In genomic region chr8:65110285-65110691, GRCm38 (mm10) we compare ENCODE assay signal across 8 mouse cellular contexts. TPM values are rescaled to one million over a fixed set of nuclear protein-coding genes. Genes with fewer than 3 reads are reported as not detected.
DNase-seq lines count a peak whose midpoint lies in the region; ATAC-seq and TF ChIP-seq lines count a peak whose summit lies in the region.

No protein-coding gene starts in this region.

- WGBS in heart, postnatal 0 days = 40% methylated on average over 5 of the region's 5 CpGs
- 43% methylated on average over 5 of the region's 5 CpGs for WGBS in heart, embryonic 10.5 days
- WGBS in intestine, embryonic 15.5 days = 37% methylated on average over 5 of the region's 5 CpGs
- WGBS in midbrain, embryonic 13.5 days = 40% methylated on average over 5 of the region's 5 CpGs

- no peak overlapping the region for H3K4me2 ChIP-seq in heart, postnatal 0 days (ENCODE audit: low read depth, low read length)
- H3K4me2 ChIP-seq in intestine, embryonic 15.5 days (replicated peaks) = no peak overlapping the region
- no peak overlapping the region for H3K4me2 ChIP-seq in midbrain, embryonic 13.5 days (replicated peaks)

- H3K27ac ChIP-seq in heart, postnatal 0 days (ENCODE audit: low read depth) = no peak overlapping the region
- H3K27ac ChIP-seq in heart, embryonic 10.5 days = no peak overlapping the region
- no peak overlapping the region for H3K27ac ChIP-seq in intestine, embryonic 15.5 days
- no peak overlapping the region for H3K27ac ChIP-seq in midbrain, embryonic 13.5 days

- H3K4me1 ChIP-seq in heart, postnatal 0 days (ENCODE audit: control insufficient read depth, insufficient read depth) = no peaks in the 10 kb centered on the region
- no peaks in the 10 kb centered on the region for H3K4me1 ChIP-seq in heart, embryonic 10.5 days
- no peaks in the 10 kb centered on the region for H3K4me1 ChIP-seq in intestine, embryonic 15.5 days (replicated peaks)
- no peaks in the 10 kb centered on the region for H3K4me1 ChIP-seq in midbrain, embryonic 13.5 days (replicated peaks)

- ATAC-seq in heart, postnatal 0 days (ENCODE audit: insufficient read depth, low read depth) = no peak
- peak; percentile 97 for ATAC-seq in frontal cortex, adult (ENCODE audit: low TSS enrichment)
- ATAC-seq in intestine, embryonic 15.5 days = peak; percentile 65; the same call in 1 of the 2 replicates
- ATAC-seq in midbrain, embryonic 13.5 days = peak; percentile 82

- H3K9ac ChIP-seq in heart, postnatal 0 days (replicated peaks; ENCODE audit: low read depth, low read length) = no peak overlapping the region
- H3K9ac ChIP-seq in intestine, embryonic 15.5 days = no peak overlapping the region
- H3K9ac ChIP-seq in midbrain, embryonic 13.5 days (replicated peaks) = no peak overlapping the region

- no peaks in the 10 kb centered on the region for H3K27me3 ChIP-seq in heart, postnatal 0 days (ENCODE audit: control insufficient read depth, insufficient read depth, low read length)
- H3K27me3 ChIP-seq in heart, embryonic 10.5 days (ENCODE audit: insufficient read depth, poor library complexity, severe bottlenecking) = no peaks in the 10 kb centered on the region
- no peaks in the 10 kb centered on the region for H3K27me3 ChIP-seq in intestine, embryonic 15.5 days (replicated peaks)
- no peaks in the 10 kb centered on the region for H3K27me3 ChIP-seq in midbrain, embryonic 13.5 days

- no peak for TF ChIP-seq EP300 in heart, postnatal 0 days (IDR thresholded peaks at IDR 0.05; ENCODE audit: low read depth)

- peak; percentile 85 for TF ChIP-seq CTCF in heart, postnatal 0 days (IDR thresholded peaks at IDR 0.05; ENCODE audit: low read depth)

- no peaks in the 10 kb centered on the region for H3K9me3 ChIP-seq in heart, postnatal 0 days (replicated peaks; ENCODE audit: control insufficient read depth, low read length)
- no peaks in the 10 kb centered on the region for H3K9me3 ChIP-seq in heart, embryonic 10.5 days
- H3K9me3 ChIP-seq in intestine, embryonic 15.5 days = no peaks in the 10 kb centered on the region
- no peaks in the 10 kb centered on the region for H3K9me3 ChIP-seq in midbrain, embryonic 13.5 days

- no peaks in the 10 kb centered on the region for H3K36me3 ChIP-seq in heart, postnatal 0 days (replicated peaks; ENCODE audit: control insufficient read depth, insufficient read depth, low read length)
- no peaks in the 10 kb centered on the region for H3K36me3 ChIP-seq in heart, embryonic 10.5 days
- H3K36me3 ChIP-seq in intestine, embryonic 15.5 days = no peaks in the 10 kb centered on the region
- no peaks in the 10 kb centered on the region for H3K36me3 ChIP-seq in midbrain, embryonic 13.5 days

- no peak overlapping the region for H3K4me3 ChIP-seq in heart, postnatal 0 days (ENCODE audit: low read depth, low read length)
- H3K4me3 ChIP-seq in heart, embryonic 10.5 days = no peak overlapping the region
- H3K4me3 ChIP-seq in intestine, embryonic 15.5 days (replicated peaks) = no peak overlapping the region
- no peak overlapping the region for H3K4me3 ChIP-seq in midbrain, embryonic 13.5 days (replicated peaks)

- peak; percentile 51 for DNase-seq in heart, postnatal 0 days (ENCODE audit: low spot score)
- DNase-seq in heart, embryonic 10.5 days (ENCODE audit: low spot score) = no peak
- DNase-seq in cerebellum, adult 8-10 months = peak; percentile 31
- DNase-seq in left cerebral cortex, adult 8-10 months (ENCODE audit: low spot score in 2 of 2) = peak; percentile 31 to 42
- DNase-seq in spleen, postnatal 4 days (ENCODE audit: low spot score in 2 of 2) = peak; percentile 19 to 68

RNA-seq across cellular contexts. Expression of gene BC030870, which starts 19.1 kb away (rescaled TPM):
- total RNA-seq in heart, postnatal 0 days (2014; rRNA removed; ENCODE audit: low replicate concordance) = not detected in 2 replicates
- polyA plus RNA-seq in heart, postnatal 0 days (2015; fragmentation: Nextera tagmentation; extraction: Ambion mirVana) = 0.18 TPM in 1 of 2 replicates, not detected in the other
- not detected in 2 replicates for polyA plus RNA-seq in heart, embryonic 10.5 days (2016; fragmentation: Nextera tagmentation; extraction: Ambion mirVana)
- polyA plus RNA-seq in intestine, embryonic 15.5 days (2015; fragmentation: Nextera tagmentation; extraction: Ambion mirVana) = 31.9 and 32.3 TPM in 2 replicates
- not detected for total RNA-seq in left cerebral cortex, adult 8-10 months (2022)
- not detected in 2 replicates for polyA plus RNA-seq in midbrain, embryonic 13.5 days (2015; fragmentation: Nextera tagmentation; extraction: Ambion mirVana)

RNA-seq across cellular contexts. Expression of gene Gm10663, which starts 35.5 kb away (rescaled TPM):
- not detected in 2 replicates for total RNA-seq in heart, postnatal 0 days (2014; rRNA removed; ENCODE audit: low replicate concordance)
- polyA plus RNA-seq in heart, postnatal 0 days (2015; fragmentation: Nextera tagmentation; extraction: Ambion mirVana) = not detected in 2 replicates
- not detected in 2 replicates for polyA plus RNA-seq in heart, embryonic 10.5 days (2016; fragmentation: Nextera tagmentation; extraction: Ambion mirVana)
- polyA plus RNA-seq in intestine, embryonic 15.5 days (2015; fragmentation: Nextera tagmentation; extraction: Ambion mirVana) = not detected in 2 replicates
- total RNA-seq in left cerebral cortex, adult 8-10 months (2022) = not detected
- not detected in 2 replicates for polyA plus RNA-seq in midbrain, embryonic 13.5 days (2015; fragmentation: Nextera tagmentation; extraction: Ambion mirVana)

Comparison
In these comparisons a context has a peak if more than half of its experiments do, and no peak if none do; other contexts are left out.
1. RNA of gene BC030870, which starts 19.1 kb away (polyA plus RNA-seq): 31.9 to 32.3 TPM in intestine, embryonic 15.5 days; not detected in heart, embryonic 10.5 days, not detected in midbrain, embryonic 13.5 days and 0.18 TPM in heart, postnatal 0 days; every median in the first group is over 10 times any median in the second.